Mouse (Mus musculus): ENCODE data around the gene Pus10. TPM values are rescaled to one million over a fixed set of nuclear protein-coding genes. Genes with fewer than 3 reads are reported as not detected.
A peak's percentile ranks its signal among the peaks of the same experiment; 100 is the strongest.

Gene Pus10
- polyA plus RNA-seq, 1 experiment from 2014 or later = 24.9 TPM

DNA sequence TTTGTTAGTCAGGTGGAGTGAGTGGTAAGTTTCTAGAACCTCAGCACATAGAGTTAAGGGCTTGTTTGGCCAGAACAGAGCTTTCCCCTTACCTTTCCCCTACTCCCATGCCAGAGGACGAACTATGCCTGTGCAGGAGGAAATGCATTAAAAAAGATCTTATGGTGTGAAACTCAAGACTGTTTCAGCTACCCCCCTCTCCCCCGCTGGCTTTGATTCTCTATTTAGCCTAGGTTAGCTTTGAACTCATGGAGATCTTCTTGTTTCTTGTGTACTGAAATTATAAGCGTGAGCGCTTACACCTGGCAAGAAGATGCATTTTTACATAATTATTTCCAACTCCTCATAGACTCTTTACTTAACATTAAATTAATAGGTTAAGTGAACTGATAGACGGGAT is 1.1 kb downstream of the Pus10 start:
- peak overlapping the region; percentile 89 for H3K4me3 ChIP-seq (replicated peaks)
- H3K36me3 ChIP-seq (replicated peaks) = no peaks in the 10 kb centered on the region
- 7% methylated on average over 5 of the region's 5 CpGs for WGBS
- ATAC-seq (ENCODE audit: low FRiP score) = no peak
- peaks cover 16% of the 10 kb centered on the region for H3K4me1 ChIP-seq
- no peaks in the 10 kb centered on the region for H3K9me3 ChIP-seq
- peak overlapping the region; percentile 74 for H3K9ac ChIP-seq
- no peaks in the 10 kb centered on the region for H3K27me3 ChIP-seq
- H3K4me2 ChIP-seq = peak overlapping the region; percentile 67
- peak overlapping the region; percentile 94 for H3K27ac ChIP-seq

DNA sequence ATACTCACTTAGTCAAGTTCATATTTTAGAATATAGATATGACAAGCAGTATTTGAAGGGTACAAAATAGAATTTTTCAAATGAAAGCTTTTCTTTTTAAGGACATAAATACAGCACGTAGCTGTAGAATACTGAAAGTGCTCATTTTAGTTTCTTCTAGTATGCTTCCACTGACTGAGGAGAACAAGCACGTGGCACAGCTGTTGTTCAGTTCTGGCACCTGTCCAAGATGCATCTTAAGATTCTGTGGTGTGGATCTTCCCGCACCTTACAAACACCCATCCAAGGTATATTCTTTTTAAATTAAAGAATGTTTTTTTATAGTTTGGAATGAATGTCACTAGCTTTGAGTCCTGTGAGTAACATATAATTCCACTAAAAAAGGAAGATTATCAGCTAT is 1.7 kb downstream of the Pus10 start:
- no peak for ATAC-seq (ENCODE audit: low FRiP score)
- Histone ChIP-seq H3K36me3 (replicated peaks) (no peaks in the 10 kb centered on the region), H3K4me1 (peaks cover 16% of the 10 kb centered on the region), H3K4me2 (peak overlapping the region; percentile 67), H3K4me3 (replicated peaks) (peak overlapping the region; percentile 89), H3K9me3 (no peaks in the 10 kb centered on the region), H3K27me3 (no peaks in the 10 kb centered on the region), H3K27ac (no peak overlapping the region), H3K9ac (no peak overlapping the region)
- WGBS = 43% methylated on average over 3 of the region's 3 CpGs

DNA sequence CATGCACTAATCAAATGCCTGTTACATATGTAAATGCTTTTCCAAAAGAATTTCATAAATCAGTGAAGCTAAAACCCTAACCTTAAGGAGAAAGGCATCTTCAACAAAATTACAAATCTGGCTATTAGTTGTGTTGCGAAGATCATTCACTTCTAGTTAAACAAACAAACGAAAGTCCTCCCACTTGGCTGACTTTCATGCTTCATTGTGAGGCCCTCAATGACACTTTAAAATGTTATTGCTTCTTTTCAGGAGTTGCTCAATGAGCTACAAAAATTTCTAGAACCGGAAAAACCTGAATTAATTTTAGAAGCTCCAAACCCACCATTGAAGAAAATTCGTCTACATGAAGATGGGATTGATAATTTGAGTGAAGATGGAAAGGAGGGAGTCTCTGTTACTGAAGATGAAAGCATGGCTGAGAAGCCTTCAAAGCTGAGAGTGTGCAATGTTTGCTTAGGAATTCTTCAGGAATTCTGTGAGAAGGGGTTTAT is 6.8 kb downstream of the Pus10 start:
- Histone ChIP-seq H3K9ac (no peak overlapping the region), H3K27ac (no peak overlapping the region), H3K36me3 (replicated peaks) (peaks cover 41% of the 10 kb centered on the region), H3K4me1 (peaks cover 4% of the 10 kb centered on the region; the same call in 1 of the 2 replicates), H3K9me3 (no peaks in the 10 kb centered on the region), H3K4me2 (no peak overlapping the region), H3K4me3 (replicated peaks) (no peak overlapping the region), H3K27me3 (no peaks in the 10 kb centered on the region)
- WGBS = 88% methylated on average over 4 of the region's 4 CpGs
- ATAC-seq (ENCODE audit: low FRiP score) = no peak

DNA sequence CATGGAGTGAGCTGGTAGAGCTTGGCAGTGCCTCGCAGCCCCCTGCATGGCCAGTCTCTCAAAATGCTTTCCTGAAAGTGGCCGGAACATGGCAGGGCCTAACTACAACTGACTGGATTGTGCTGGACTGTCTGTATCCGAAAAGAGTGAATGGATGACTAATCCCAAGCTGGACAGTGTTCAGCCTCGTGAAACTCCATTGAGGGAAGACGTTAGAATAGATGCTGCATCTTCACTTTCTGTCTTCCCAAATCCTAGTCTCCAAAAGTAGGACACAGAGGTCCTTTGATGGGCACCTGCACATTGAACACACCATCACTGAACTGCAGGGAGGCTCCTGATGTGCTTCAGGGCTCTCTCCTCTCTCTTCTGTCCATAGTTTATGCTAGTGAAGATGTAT is 10.6 kb downstream of the Pus10 start:
- no peak for ATAC-seq (ENCODE audit: low FRiP score)
- no peaks in the 10 kb centered on the region for H3K9me3 ChIP-seq
- 90% methylated on average over 5 of the region's 5 CpGs for WGBS
- H3K4me3 ChIP-seq (replicated peaks) = no peak overlapping the region
- H3K27ac ChIP-seq = no peak overlapping the region
- no peak overlapping the region for H3K9ac ChIP-seq
- H3K27me3 ChIP-seq = no peaks in the 10 kb centered on the region
- no peaks in the 10 kb centered on the region for H3K4me1 ChIP-seq
- no peak overlapping the region for H3K4me2 ChIP-seq
- peaks cover 65% of the 10 kb centered on the region for H3K36me3 ChIP-seq (replicated peaks)

DNA sequence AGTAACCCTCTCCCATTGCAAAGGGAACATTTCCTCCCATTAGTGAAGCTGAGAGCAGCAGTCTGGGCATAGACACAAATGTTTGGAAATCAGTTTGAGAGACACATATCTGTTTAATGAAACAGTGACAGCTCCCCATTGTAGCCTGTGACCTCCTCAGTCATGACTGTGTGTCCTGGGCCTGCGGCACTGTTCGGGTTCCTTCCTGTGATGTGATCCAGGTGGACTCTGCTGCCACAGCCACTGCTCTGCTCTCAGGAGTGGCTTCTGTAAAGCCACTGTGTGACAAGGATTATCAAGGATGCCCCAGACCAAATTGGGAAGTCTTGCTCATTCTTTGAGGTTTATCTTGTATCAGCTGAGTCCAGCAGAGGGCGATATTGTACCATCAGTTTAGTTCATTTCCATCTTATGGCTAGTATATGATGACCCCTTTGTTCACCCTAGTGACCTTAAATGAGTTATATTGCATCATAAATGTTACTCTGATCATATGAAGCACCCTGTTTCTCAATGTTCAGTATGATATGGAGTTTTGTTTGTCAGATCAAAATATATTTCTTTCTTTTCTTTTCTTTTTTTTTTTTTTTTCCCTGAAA is 13.7 kb downstream of the Pus10 start:
- peaks cover 65% of the 10 kb centered on the region for H3K36me3 ChIP-seq (replicated peaks)
- H3K9ac ChIP-seq = no peak overlapping the region
- H3K4me3 ChIP-seq (replicated peaks) = no peak overlapping the region
- no peak overlapping the region for H3K4me2 ChIP-seq
- no peaks in the 10 kb centered on the region for H3K4me1 ChIP-seq
- no peaks in the 10 kb centered on the region for H3K27me3 ChIP-seq
- no peaks in the 10 kb centered on the region for H3K9me3 ChIP-seq
- WGBS = 51% methylated on average over 3 of the region's 3 CpGs
- H3K27ac ChIP-seq = no peak overlapping the region
- no peak for ATAC-seq (ENCODE audit: low FRiP score)

DNA sequence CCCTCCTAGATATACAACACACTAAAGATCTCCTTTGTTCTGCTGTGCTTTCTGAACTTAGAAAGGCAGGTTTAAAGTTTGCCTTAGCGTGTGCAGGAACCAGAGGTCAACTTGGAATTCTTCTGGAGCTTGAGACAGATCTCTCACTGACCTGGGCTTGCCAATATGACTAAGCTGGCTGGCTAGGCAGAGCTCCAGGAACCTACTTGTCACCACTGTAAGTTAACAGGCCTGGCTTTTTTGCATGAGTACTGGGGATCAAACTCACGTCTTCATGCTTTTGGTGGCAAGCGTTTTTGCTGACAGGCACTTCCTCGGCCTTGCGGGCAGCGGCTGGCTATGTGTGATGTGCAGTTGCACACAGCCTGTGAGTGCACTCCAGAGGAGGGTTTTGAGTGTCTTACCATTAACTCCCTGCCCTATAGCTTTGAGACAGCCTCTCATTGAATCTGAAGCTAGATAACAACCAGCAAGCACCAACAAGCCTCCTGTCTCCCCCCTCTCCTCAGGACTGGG is 15.0 kb downstream of the Pus10 start:
- 89% methylated on average over 6 of the region's 6 CpGs for WGBS
- Histone ChIP-seq H3K9me3 (no peaks in the 10 kb centered on the region), H3K9ac (no peak overlapping the region), H3K4me3 (replicated peaks) (no peak overlapping the region), H3K27ac (no peak overlapping the region), H3K4me1 (no peaks in the 10 kb centered on the region), H3K36me3 (replicated peaks) (peaks cover 54% of the 10 kb centered on the region), H3K4me2 (no peak overlapping the region), H3K27me3 (no peaks in the 10 kb centered on the region)
- no peak for ATAC-seq (ENCODE audit: low FRiP score)

DNA sequence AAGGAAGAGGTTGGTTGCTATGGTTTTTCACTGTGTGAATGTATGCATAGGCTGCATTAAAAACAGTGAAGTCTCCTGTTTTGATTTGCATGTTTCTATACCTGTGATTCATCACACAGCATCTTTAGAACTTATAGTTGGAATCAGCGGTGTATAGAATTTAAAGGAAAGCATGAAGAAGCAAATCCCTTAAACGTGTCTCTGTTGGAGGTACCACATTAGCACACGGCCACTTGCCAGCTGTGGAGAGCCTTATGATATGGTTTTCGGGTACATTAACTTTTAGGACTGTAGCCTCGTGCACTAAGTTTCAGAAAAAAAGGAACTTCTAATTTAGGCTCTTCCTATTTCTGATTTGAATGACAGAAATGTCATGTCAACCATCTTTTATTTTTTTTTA is 17.1 kb downstream of the Pus10 start:
- Histone ChIP-seq H3K9ac (no peak overlapping the region), H3K4me1 (no peaks in the 10 kb centered on the region), H3K4me2 (no peak overlapping the region), H3K4me3 (replicated peaks) (no peak overlapping the region), H3K36me3 (replicated peaks) (peaks cover 41% of the 10 kb centered on the region), H3K27me3 (no peaks in the 10 kb centered on the region), H3K9me3 (no peaks in the 10 kb centered on the region), H3K27ac (no peak overlapping the region)
- WGBS = 91% methylated on average over 5 of the region's 5 CpGs
- no peak for ATAC-seq (ENCODE audit: low FRiP score)

DNA sequence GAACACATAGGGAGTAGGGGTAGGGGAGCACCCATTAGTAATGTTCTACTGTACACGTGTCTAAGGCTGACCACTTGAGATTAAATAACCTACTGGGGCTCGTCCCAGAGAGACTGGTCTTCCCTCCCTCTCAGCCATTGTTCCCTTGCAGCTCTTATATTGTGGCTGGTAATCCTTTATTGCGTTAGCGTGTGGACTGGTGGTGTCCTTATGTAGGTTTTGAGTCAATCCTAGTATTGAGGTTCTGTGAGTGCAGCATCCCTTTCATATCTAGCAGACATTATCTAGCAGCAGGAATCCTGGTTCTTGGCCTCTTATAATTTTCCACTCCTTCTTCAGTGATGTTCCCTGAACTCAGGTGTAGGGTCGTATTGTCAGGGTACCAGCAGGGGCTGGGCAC is 21.2 kb downstream of the Pus10 start:
- WGBS = 89% methylated on average over 5 of the region's 5 CpGs
- Histone ChIP-seq H3K9me3 (no peaks in the 10 kb centered on the region), H3K4me2 (no peak overlapping the region), H3K9ac (no peak overlapping the region), H3K27ac (no peak overlapping the region), H3K27me3 (no peaks in the 10 kb centered on the region), H3K4me3 (replicated peaks) (no peak overlapping the region), H3K4me1 (no peaks in the 10 kb centered on the region), H3K36me3 (replicated peaks) (peaks cover 20% of the 10 kb centered on the region)
- ATAC-seq (ENCODE audit: low FRiP score) = no peak

DNA sequence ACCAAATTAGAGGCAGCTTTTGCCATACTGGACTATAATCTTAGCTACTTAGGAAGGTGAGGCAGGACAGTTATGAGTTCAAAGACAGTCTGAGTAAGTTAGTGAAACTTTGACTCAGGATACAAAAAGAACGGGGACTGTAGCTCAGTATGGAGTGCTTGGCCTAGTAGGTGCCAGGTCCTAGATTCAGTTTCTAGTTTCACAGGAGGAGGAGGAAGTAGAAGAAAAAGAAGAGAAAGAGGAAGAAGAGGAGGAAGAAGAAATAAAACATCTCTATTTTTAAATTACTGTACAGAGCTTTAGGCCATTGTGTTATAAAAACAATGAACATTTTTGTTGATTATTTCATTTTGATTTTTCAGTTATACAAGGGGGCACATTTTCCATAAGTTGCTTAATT is 22.6 kb downstream of the Pus10 start:
- Histone ChIP-seq H3K9me3 (no peaks in the 10 kb centered on the region), H3K36me3 (replicated peaks) (0 out of 2 replicates have a peak, but pooled peaks cover 12% of the 10 kb centered on the region), H3K4me2 (no peak overlapping the region), H3K4me1 (no peaks in the 10 kb centered on the region), H3K4me3 (replicated peaks) (no peak overlapping the region), H3K27me3 (no peaks in the 10 kb centered on the region), H3K27ac (no peak overlapping the region), H3K9ac (no peak overlapping the region)
- WGBS = 100% methylated on average over 1 of the region's 1 CpGs
- no peak for ATAC-seq (ENCODE audit: low FRiP score)

DNA sequence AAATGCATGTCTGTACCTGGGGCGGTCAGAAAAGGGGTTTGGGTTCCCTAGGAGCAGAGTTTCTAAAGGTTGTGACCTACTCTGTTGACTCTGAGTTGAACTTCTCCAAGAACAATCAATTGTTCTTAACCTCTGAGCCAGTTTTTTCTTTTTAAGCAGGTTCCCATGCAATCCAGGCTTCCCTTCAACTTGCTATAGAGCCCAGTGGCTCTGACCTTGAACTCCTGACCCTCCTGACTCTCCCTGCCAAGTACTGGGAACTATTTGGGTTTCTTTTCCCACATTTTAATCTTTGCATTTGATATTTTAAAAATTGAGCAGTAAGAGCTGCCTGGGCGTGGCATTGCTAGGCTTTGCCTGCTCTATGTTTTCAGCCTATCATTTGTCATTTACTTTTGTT is 27.8 kb downstream of the Pus10 start:
- Histone ChIP-seq H3K9me3 (no peaks in the 10 kb centered on the region), H3K4me2 (no peak overlapping the region), H3K27ac (no peak overlapping the region), H3K36me3 (replicated peaks) (0 out of 2 replicates have a peak, but pooled peaks cover 6% of the 10 kb centered on the region), H3K9ac (no peak overlapping the region), H3K4me3 (replicated peaks) (no peak overlapping the region), H3K27me3 (no peaks in the 10 kb centered on the region), H3K4me1 (no peaks in the 10 kb centered on the region)
- 97% methylated on average over 2 of the region's 2 CpGs for WGBS
- no peak for ATAC-seq (ENCODE audit: low FRiP score)

DNA sequence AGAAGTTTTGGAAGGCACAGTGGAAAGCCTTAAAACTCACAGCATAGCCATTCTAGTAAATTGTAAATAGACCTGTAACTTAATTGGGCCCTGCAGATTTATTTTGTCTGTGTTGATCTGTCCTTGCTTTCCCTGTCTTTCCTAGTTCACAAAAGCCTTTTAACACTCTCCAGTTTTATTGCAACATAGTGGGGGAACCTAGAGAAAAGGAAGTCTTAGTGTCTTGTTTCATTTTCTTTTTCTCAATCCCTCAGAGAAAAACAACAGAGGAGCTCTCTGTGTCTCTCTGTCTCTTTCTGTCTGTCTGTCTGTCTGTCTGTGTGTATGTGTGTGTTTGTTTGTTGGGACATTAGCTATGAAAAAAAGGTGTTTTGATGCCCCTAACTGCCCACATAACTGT is 30.4 kb downstream of the Pus10 start:
- peaks cover 8% of the 10 kb centered on the region; the same call in 1 of the 2 replicates for H3K4me1 ChIP-seq
- H3K36me3 ChIP-seq (replicated peaks) = no peaks in the 10 kb centered on the region
- H3K9ac ChIP-seq = no peak overlapping the region
- H3K4me3 ChIP-seq (replicated peaks) = no peak overlapping the region
- H3K27me3 ChIP-seq = no peaks in the 10 kb centered on the region
- no peak overlapping the region for H3K27ac ChIP-seq
- no peak for ATAC-seq (ENCODE audit: low FRiP score)
- no peak overlapping the region for H3K4me2 ChIP-seq
- H3K9me3 ChIP-seq = no peaks in the 10 kb centered on the region

DNA sequence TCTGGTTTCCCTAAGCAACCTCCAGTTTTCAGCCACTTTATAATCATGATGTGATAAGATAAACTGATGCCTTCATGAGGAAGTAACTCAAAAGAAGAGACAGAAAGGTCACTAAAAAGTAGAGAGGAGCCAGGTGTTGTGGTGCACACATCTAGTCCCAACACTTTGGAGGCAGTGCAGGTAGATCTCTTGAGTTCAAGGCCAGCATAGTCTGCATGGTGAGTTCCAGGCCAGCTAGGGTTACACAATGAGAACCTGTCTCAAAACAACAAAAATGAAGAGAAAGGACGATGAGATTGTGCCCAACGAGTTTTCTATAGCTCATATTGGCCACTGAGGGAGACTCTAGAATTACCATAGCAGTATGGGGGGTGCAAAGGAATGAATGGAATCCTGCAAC is 33.1 kb downstream of the Pus10 start:
- Histone ChIP-seq H3K9me3 (no peaks in the 10 kb centered on the region), H3K9ac (no peak overlapping the region), H3K4me1 (peaks cover 8% of the 10 kb centered on the region; the same call in 1 of the 2 replicates), H3K27ac (no peak overlapping the region), H3K36me3 (replicated peaks) (no peaks in the 10 kb centered on the region), H3K4me3 (replicated peaks) (no peak overlapping the region), H3K4me2 (no peak overlapping the region), H3K27me3 (no peaks in the 10 kb centered on the region)
- 75% methylated on average over 2 of the region's 2 CpGs for WGBS
- ATAC-seq (ENCODE audit: low FRiP score) = no peak

DNA sequence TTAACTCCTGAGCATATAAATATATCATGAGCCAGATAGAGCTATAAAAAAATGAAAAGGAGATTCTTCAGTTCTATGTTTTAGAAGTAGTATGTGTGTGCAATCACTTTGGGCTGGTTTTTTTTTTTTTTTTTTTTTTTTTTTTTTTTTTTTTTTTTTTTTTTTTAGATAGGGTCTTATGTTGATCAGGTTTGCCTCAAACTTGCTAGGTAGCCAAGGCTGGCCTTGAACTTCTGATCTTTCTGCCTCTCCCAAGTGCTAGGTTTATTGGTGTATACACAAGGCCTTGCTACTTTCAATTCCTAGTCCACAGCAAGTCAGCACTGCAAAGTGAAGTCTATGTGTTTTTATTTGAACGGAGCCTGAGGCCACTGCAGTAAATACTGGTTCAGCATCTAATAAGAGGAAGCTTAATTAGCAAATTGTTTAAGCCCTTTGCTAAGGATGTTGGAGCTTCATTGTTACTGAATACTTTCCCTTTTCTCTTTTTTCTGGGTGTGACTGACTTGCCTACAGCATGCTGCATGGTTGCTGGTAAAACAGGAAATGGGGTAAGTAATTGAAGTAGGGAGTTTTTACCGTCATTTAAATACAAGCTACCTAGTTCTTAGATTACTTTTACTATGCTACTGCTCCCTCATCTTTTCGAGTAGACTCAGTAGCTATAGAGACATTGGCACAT is 34.1 kb downstream of the Pus10 start:
- Histone ChIP-seq H3K4me3 (replicated peaks) (no peak overlapping the region), H3K27me3 (no peaks in the 10 kb centered on the region), H3K9me3 (no peaks in the 10 kb centered on the region), H3K36me3 (replicated peaks) (peaks cover 2% of the 10 kb centered on the region), H3K4me1 (peaks cover 8% of the 10 kb centered on the region; the same call in 1 of the 2 replicates), H3K4me2 (no peak overlapping the region), H3K27ac (no peak overlapping the region), H3K9ac (no peak overlapping the region)
- 62% methylated on average over 3 of the region's 3 CpGs for WGBS
- ATAC-seq (ENCODE audit: low FRiP score) = no peak

Data from forebrain, embryonic 12.5 days (tissue).